Mouse (Mus musculus): ENCODE measurements around the gene Slc35f1.

DNA sequence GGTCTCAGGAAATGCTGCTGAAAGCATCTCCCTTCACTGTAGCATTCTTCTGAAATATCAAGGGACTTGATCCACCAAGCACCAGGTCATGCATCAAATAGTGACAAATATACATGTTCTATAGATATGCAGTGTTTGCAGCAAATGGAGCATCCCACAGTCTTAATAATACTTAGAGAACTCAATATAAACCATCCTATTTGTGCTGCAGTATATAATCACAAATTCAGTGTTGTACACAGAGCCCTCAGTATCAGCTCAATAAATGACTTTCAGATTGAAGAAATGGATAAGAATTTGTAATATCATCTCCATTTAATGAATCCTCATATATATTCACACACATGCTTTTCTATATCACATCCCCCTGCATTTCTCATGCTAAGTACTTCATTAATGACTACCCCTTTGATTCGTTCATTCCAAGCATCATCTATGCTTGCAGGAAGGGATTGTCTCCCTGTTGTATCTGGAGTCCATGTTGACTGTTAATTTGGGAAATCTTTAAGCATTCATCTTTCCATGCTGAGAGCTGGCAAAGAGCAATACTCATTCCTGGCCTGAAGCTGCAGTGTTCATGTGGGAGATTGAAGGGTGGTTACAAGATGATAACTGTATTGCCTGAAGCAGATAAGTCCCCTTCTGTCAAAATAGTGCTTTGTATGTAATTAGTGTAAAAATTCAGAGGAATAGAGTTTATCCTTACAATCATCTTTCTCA, 249.9 kb downstream of the Slc35f1 start:
- TF ChIP-seq GATA1 (IDR thresholded peaks at IDR 0.05; ENCODE audit: borderline replicate concordance, low read length) (no peak), FLI1 (IDR thresholded peaks at IDR 0.05; ENCODE audit: low read length) (no peak)
